Mouse (Mus musculus): Measurements from ENCODE around the gene Msantd3.

The Msantd3 gene

DNA sequence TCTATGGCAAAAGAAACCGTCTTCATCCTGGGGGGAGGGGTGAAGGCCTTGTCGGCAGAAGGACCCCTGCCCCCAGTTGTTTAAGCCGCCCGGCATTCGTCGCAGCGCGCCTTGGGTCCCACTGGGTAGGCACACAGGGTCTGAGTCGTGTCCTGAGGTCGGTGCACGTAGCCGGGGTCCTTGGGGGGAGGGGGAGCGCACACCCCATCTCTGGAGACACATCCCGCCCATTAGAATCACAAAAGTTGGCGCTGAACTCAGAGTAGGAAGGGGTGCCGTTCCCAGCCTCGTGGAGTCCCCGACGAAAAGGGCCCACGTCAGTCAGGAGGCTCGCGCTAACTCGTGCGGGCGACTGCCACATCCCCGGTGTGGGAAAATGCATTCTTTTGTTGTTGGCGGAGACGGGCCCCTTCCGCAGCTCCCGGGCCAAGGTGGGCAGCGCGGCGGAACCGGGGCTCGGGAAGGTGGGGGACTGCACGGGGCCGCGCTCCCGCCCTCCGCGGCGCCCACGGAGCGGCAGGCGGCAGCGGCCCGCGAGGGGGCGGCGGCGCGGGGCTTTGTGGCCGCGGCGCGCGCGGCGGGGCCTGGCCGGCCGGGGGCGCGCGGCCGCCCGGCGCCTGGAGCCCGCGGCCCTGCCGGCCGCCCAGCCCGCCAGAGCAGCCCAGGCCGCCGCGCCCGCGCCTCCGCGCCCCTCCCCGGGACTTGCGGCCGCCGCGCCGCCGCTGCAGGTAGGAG is at the start of gene Msantd3:
Gene Msantd3, plus strand, starts transcription at position 95 of the 735 bp plus-strand sequence.
- no peak for DNase-seq

DNA sequence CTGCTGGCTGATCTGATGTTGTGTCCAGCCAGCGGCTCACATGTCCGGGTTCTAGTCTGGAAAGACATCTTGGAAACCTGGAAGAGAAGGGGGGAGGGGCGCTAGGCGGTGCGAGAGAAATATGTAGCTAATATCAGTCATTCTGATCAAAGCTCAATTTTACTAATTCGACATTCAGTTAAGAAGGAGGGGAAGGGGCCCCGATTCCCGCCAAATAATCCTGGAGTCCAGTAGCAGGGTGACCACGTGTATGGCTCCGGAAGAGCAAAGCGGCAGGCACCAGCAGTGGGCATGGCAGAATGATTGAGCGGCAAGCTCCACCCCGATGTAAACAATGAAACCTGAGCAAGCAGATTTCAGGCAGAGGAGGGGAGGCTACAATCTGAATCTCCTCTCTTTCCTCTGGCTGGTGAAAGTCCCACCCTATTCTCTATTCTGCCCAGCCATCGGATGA is 48.4 kb upstream of the Msantd3 start:
- DNase-seq = no peak

DNA sequence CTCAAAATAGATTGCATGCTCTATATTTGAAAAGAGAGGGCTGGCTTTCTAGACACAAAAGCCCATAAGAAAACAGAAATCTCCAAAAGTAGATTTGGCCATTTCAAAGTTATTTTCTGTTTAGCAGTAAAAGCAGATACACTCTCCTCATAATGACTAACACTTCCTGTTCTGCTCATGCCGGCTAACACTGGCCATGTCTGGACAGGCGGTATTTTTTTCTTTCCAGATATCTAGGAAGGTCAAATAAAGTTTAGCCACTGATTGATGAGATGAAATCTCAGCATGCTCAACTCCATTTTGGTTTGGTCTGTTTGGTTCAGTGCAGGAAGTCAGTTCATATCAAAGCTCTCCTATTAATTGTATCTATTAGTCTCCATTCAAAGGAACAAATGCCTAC is 47.2 kb upstream of the Msantd3 start:
- no peak for DNase-seq

DNA sequence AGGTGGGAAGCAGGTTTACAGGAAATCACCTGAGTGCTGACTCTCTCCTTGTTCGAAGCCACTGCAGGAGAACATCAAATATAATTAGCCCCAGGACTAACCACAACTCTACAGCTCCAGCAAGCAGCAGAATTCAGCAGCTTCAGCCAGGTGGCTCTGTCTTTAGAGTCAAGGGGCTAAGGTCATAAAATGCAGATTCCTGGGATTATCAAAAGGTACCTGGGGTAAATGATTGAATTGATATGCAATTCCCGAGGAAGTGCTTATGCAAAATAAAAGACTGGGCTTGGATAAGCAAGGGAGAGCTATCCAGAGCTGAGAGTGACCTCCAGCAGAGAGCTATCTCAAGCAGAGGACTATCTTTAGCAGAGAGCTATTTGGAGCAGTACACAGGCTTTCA is 28.9 kb upstream of the Msantd3 start:
- no peak for DNase-seq

DNA sequence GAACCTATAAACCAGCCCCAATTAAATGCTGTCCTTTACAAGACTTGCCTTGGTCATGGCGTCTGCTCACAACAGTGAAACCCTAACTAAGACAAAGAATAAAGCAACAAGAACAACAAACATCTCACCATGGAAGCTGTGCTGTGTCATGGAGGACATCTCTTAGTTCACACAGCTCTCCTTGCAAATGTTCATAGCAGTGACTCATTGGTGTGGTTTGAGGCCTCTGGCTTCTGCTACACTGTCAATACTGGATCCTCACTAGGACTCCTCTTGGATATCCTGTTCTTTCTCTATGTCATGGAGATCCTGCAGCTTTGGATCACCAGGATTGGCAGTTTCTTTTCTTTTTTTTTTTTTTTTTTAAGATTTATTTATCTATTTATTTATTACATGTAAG is 10.2 kb upstream of the Msantd3 start:
- DNase-seq = no peak

- no peak for DNase-seq
Observed at GRCm38 (mm10) chr4:48531804-48532601, 7.7 kb upstream of the Msantd3 start.

GRCm38 (mm10) chr4:48536275-48536674 is 3.5 kb upstream of the Msantd3 start:
- DNase-seq = no peak

GRCm38 (mm10) chr4:48537024-48537423 is 2.7 kb upstream of the Msantd3 start:
- DNase-seq = no peak

DNA sequence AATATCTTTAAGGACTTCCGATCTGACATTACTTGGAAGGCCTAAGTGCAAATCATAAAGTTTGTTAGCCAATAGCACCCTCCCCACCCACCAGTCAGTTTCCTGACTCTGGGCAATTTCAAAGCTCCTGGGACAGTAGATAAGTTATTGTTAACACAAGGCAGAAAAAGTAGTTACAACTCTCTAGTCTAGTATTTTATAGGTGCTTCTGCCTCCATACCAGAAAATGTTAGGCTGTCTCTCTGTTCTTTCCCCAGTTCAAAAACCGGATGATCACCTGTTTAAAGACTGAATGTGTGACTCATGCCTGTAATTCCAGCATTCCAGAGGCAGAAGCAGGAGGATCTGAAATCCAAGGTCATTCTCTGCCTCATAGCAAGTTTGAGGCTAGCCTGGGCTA is 1.2 kb upstream of the Msantd3 start:
- DNase-seq = no peak

DNA sequence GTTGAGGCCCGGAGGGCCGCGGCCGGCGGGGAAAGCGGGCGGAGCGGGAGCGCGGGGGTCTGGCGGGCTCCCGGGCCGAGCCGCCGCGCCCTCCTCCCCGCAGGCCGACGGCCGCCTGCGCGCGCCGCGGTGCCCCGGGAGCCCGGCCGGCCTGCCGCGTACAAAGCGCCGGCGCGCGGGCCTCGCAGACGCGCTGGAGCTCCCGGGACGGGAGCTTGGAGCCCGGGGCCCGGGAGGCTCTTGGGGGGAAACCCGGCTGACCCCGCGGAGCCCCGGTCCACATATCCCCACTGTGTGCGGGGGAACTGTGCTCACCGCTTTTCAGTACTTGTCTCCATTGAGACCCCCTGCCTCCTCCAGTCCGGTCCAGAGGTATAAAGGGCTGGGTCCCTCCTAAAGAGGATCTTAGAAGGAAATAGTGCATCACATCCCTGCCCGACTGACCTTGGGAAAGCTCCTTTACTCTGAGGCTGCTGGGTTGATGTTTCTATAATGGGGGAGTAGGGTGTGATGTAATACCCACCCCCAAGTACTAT is 909 bp downstream of the Msantd3 start:
- DNase-seq = no peak

DNA sequence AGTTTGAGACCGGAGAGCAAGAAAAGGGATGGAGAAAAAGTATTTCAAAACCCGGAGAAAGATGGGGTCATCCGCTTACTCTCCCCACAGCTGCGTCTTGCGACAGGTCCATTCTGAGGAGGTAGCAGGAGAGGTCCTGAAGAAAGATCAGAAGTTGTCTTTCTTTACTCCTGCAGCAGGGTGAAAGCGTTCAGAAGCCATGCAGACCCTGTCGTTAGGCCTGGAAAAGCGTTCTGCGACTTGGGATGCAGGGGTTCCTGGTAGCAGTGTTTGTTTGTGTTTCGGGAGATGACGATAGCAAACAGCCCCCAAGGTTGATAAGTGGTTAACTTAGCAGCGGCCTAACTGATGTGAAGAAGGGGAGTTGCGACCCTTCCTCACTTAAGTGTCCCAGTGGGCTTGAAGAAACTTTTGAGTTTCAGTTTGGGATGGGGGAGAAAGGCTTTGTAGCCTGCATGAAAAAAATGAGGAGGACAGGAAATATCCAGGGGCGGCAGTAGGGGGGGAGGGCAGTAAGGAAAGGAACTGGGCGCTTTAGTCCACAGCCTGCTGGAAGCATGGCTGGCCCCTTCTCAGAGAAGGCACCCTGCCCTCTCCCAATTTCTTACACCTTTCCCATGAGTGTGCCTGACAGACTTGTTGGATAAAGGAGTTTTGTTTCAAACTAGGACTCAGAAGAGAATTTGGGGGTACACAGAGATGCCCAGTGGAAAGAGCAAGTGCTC is 2.0 kb downstream of the Msantd3 start:
- DNase-seq = no peak

GRCm38 (mm10) chr4:48542351-48542750 is 2.6 kb downstream of the Msantd3 start:
- no peak for DNase-seq

DNA sequence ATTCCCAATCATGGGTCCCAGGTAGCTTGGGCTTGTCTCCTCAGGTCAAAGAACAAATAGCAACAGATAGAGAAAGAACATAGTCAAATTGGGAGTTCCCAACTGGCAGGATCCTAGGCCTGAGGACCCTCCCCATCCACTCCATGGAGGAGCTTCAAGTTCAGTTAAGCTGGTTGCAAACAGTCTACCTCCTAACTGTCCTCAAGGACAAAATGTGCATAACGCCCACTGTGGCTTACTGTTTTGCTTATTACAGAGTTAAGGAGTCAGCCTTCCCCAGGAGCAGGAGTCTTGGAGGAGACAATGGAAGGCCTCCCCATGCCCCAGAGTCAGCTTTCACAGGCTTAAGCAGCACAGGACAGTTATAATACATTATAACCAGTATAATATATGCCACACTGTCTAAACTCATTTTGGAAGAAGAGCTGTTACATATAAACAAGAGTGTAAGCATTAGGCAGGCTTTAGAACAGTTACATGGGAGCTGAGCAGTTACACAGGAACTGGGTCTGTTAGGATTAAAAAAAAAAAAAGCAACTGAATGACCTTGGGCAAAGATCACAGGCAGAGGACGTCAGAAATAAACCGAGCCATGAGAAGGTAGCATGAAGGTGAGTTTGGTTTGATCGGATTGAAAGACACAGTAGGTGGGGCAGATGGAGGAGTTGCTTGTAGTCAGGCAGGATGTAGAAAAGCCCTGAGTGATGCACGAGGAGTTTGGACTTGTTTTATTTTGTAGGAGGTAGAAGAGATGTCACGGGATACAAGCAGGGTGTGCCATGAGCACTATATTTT is 3.5 kb downstream of the Msantd3 start:
- DNase-seq = no peak

- no peak for DNase-seq
Observed at GRCm38 (mm10) chr4:48544141-48544540, 4.4 kb downstream of the Msantd3 start.

DNA sequence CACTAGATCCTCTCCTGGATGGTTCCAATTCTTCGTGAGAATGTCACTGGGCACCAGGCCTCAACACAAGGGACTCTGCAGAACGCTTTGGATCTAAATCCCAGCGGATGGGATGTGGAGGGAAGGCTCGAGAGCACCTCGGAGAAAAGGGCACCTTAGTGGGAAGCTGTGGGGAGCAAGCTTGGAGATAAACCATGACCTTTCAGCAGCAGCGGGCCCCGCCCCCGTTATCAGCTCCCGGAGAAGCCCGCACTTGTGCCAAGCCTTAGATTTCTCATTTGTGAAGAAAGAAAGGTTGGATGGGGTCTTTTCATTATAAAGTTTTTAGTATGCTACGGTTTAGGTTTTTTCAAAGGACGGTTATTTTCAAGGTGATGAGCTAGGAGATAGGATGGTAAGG is 6.2 kb downstream of the Msantd3 start:
- no peak for DNase-seq

- DNase-seq = no peak
Observed at GRCm38 (mm10) chr4:48546568-48547496, 7.1 kb downstream of the Msantd3 start.

- DNase-seq = no peak
Observed at GRCm38 (mm10) chr4:48548393-48549045, 8.8 kb downstream of the Msantd3 start.

- no peak for DNase-seq
Observed at GRCm38 (mm10) chr4:48549661-48550060, 9.9 kb downstream of the Msantd3 start.

DNA sequence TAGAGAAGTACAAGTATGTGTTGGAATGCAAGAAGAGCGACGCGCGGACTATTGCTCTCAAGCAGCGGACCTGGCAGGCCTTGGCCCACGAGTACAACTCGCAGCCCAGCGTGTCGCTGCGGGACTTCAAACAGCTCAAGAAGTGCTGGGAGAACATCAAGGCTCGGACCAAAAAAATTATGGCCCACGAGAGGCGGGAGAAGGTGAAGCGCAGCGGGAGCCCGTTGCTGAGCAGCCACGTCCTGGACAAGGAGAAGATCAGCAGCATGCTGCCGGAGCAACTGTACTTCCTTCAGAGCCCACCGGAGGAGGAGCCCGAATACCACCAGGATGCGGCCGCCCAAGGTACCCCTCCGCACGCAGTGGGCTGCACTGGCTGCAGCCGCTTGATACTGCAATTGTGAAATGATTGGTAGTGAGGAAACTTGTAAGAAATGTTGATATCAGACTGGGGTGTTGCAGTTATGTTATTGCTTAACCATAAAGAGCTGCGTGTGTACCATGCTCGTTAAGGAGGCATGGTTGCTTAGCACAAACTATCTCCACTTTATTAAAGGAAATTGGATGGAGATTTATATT is 12.8 kb downstream of the Msantd3 start:
- no peak for DNase-seq

DNA sequence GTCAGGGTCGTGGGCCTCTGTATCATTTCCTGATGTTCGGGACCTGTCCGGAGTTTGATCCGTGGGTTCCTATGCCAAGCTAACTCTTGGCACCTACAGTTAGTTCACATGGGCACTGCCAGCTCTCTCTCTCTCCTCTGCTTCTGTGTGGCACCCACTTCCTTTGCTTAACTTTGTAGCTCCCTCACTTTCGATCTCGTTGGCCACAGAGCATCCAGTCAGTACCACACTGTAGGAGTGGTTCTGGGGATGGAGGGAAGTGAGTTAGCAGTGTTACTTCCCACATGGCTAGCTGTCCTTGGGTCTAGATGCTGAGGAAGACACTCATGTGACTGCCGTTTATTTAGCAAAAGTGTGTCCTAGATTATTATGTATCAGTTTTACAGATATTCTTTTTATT is 14.4 kb downstream of the Msantd3 start:
- DNase-seq = no peak
